Mouse (Mus musculus): ENCODE measurements around the gene Kif5a.

- TF ChIP-seq CTCF (IDR thresholded peaks at IDR 0.05; ENCODE audit: low read depth) (peak; percentile 36; the same call in 1 of the 2 replicates), EP300 (IDR thresholded peaks at IDR 0.05; ENCODE audit: low read depth) (peak; percentile 73)
Observed at GRCm38 (mm10) chr10:127290307-127290929, 27.3 kb upstream of the Kif5a start.

Data from liver, embryonic 14.5 days (tissue).